Comparison of ENCODE assay signal across 12 mouse cellular contexts in the genomic region with DNA sequence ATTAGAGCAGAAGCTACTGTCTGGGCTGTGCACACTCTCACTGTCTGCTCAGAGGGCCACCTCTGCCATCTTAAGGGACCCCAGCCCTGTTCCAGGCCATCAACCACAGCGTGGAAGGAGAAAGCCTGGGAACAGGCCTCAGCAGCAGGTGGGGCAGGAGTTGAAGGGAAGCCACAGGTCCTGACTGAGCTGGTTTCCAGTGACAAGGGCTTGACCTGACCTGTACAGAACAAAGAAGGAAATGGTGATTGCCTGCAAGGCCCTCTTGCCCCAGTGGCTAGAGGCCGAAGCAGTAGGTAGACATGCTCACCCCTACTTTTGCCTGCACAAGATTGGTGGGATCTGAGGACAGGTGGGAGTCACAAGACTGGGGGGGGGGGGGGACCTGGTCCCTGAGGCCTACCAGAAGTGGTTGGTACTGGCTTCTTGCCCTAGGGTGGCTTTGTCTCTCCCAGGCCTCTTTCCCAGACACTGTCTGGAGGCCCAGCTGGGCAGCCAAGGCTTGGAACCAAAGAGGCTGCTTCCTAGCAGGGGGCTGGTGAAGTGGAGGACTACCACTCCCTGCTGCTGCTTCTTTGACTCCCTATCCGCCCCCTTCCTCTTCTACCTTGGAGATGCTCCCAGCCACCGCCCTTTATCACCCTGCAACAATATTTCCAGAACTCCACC. TPM values are rescaled to one million over a fixed set of nuclear protein-coding genes. Genes with fewer than 3 reads are reported as not detected.
DNase-seq lines count a peak whose midpoint lies in the region; ATAC-seq and TF ChIP-seq lines count a peak whose summit lies in the region.
"Had no signal": no experiment of that assay in that cellular context is flagged by ENCODE, and none has a peak within 500 bp of the region (broad histone marks: within the 10 kb centered on the region; RNA-seq: fewer than 3 reads in every experiment).

No protein-coding gene starts in this region.

- no peak overlapping the region for H3K27ac ChIP-seq in hindbrain, embryonic 13.5 days
- no peak overlapping the region for H3K27ac ChIP-seq in hindbrain, embryonic 14.5 days
- peak overlapping the region; percentile 40 for H3K27ac ChIP-seq in brown adipose tissue, adult 24 weeks (replicated peaks; ENCODE audit: low read depth, low read length)
- H3K27ac ChIP-seq in small intestine, adult 2 months (ENCODE audit: insufficient read depth, low read depth, low read length), result no peak overlapping the region
- H3K27ac ChIP-seq: liver, embryonic 12.5 days had no signal

- H3K4me2 ChIP-seq in hindbrain, embryonic 13.5 days, result no peak overlapping the region
- no peak overlapping the region for H3K4me2 ChIP-seq in hindbrain, embryonic 14.5 days (replicated peaks)
- H3K4me2 ChIP-seq: liver, embryonic 12.5 days had no signal

- no peak for TF ChIP-seq CTCF in lung, adult 2 months (IDR thresholded peaks at IDR 0.05; ENCODE audit: insufficient read depth, low read length)
- TF ChIP-seq CTCF in small intestine, adult 2 months (IDR thresholded peaks at IDR 0.05; ENCODE audit: extremely low read depth, insufficient read length, insufficient replicate concordance, low read depth, low read length), result 0 out of 2 replicates have a peak, but pooled peaks have one; percentile 8

- H3K9ac ChIP-seq in hindbrain, embryonic 13.5 days, result no peak overlapping the region
- no peak overlapping the region for H3K9ac ChIP-seq in hindbrain, embryonic 14.5 days
- H3K9ac ChIP-seq: liver, embryonic 12.5 days had no signal

- peaks cover 10% of the 10 kb centered on the region for H3K4me1 ChIP-seq in hindbrain, embryonic 13.5 days (replicated peaks)
- H3K4me1 ChIP-seq in hindbrain, embryonic 14.5 days (replicated peaks; ENCODE audit: control insufficient read depth, insufficient read depth, low read length), result no peaks in the 10 kb centered on the region
- H3K4me1 ChIP-seq in lung, adult 2 months (ENCODE audit: control insufficient read depth, insufficient read depth, low read length), result peaks cover 15% of the 10 kb centered on the region
- peaks cover 21% of the 10 kb centered on the region for H3K4me1 ChIP-seq in brown adipose tissue, adult 24 weeks (ENCODE audit: control insufficient read depth, insufficient read depth, insufficient read length, low read length)
- H3K4me1 ChIP-seq in small intestine, adult 2 months (ENCODE audit: control insufficient read depth, insufficient read depth, insufficient read length, low read length), result peaks cover 14% of the 10 kb centered on the region

- no peaks in the 10 kb centered on the region for H3K36me3 ChIP-seq in hindbrain, embryonic 13.5 days
- H3K36me3 ChIP-seq in hindbrain, embryonic 14.5 days (replicated peaks; ENCODE audit: control insufficient read depth, insufficient read depth), result no peaks in the 10 kb centered on the region
- no peaks in the 10 kb centered on the region for H3K36me3 ChIP-seq in small intestine, adult 2 months (ENCODE audit: control insufficient read depth, insufficient read depth, low read length)
- H3K36me3 ChIP-seq: liver, embryonic 12.5 days had no signal

- TF ChIP-seq POLR2A in lung, adult 2 months (IDR thresholded peaks at IDR 0.05; ENCODE audit: borderline replicate concordance, extremely low read depth, low read depth, low read length), result no peak
- TF ChIP-seq POLR2A in small intestine, adult 2 months (IDR thresholded peaks at IDR 0.05; ENCODE audit: low read depth, low read length), result no peak

- WGBS in hindbrain, embryonic 13.5 days, result 79% methylated on average over 4 of the region's 4 CpGs
- WGBS in hindbrain, embryonic 14.5 days, result 71% methylated on average over 4 of the region's 4 CpGs
- 50% methylated on average over 4 of the region's 4 CpGs for WGBS in lung, adult 2 months
- WGBS in small intestine, adult 2 months, result 70% methylated on average over 4 of the region's 4 CpGs

- H3K9me3 ChIP-seq in hindbrain, embryonic 13.5 days, result no peaks in the 10 kb centered on the region
- no peaks in the 10 kb centered on the region for H3K9me3 ChIP-seq in hindbrain, embryonic 14.5 days (ENCODE audit: control insufficient read depth, low read length)
- H3K9me3 ChIP-seq: liver, embryonic 12.5 days had no signal

- no peak overlapping the region for H3K4me3 ChIP-seq in hindbrain, embryonic 13.5 days
- H3K4me3 ChIP-seq in hindbrain, embryonic 14.5 days (replicated peaks; ENCODE audit: low read length), result no peak overlapping the region
- no peak overlapping the region for H3K4me3 ChIP-seq in lung, adult 2 months (replicated peaks; ENCODE audit: extremely low read depth, low read depth, low read length)
- H3K4me3 ChIP-seq in brown adipose tissue, adult 24 weeks (ENCODE audit: insufficient read depth, low read depth, low read length), result no peak overlapping the region
- H3K4me3 ChIP-seq in small intestine, adult 2 months (ENCODE audit: low read depth, low read length), result no peak overlapping the region
- H3K4me3 ChIP-seq: liver, embryonic 12.5 days had no signal

- no peaks in the 10 kb centered on the region for H3K27me3 ChIP-seq in hindbrain, embryonic 13.5 days
- H3K27me3 ChIP-seq in hindbrain, embryonic 14.5 days (ENCODE audit: control insufficient read depth, insufficient read depth, low read length), result no peaks in the 10 kb centered on the region
- H3K27me3 ChIP-seq in small intestine, adult 2 months (ENCODE audit: control insufficient read depth, insufficient read depth, low read length), result no peaks in the 10 kb centered on the region
- H3K27me3 ChIP-seq: liver, embryonic 12.5 days had no signal

- no peak for DNase-seq in hindbrain, embryonic 14.5 days (ENCODE audit: low spot score)
- peak; percentile 27 for DNase-seq in lung, postnatal 36 days
- DNase-seq in lung, adult 2 months, result no peak
- DNase-seq in layer of hippocampus, adult 9-11 months, result no peak
- DNase-seq in thymus, postnatal 4 days, result no peak
- DNase-seq: cerebellum, adult 18-20 months; layer of hippocampus, postnatal 36 days; thymus, postnatal 36 days had no signal

- 0 out of 2 replicates have a peak, but pooled peaks have one; percentile 24 for ATAC-seq in hindbrain, embryonic 13.5 days (ENCODE audit: low FRiP score)
- no peak for ATAC-seq in hindbrain, embryonic 14.5 days (ENCODE audit: low FRiP score)
- ATAC-seq: liver, embryonic 12.5 days had no signal

RNA-seq across cellular contexts. Expression of a gene that starts 12.8 kb away (rescaled TPM):
- 66.4 and 70.0 TPM in 2 replicates for polyA plus RNA-seq in hindbrain, embryonic 13.5 days (2015; fragmentation: Nextera tagmentation; extraction: Ambion mirVana)
- polyA plus RNA-seq in hindbrain, embryonic 14.5 days (2014; fragmentation: Nextera tagmentation; extraction: Ambion mirVana), result 64.5 and 65.5 TPM in 2 replicates
- polyA plus RNA-seq in lung, adult 2 months (2012; rRNA removed), result 50.0 and 79.4 TPM in 2 replicates
- polyA plus RNA-seq in brown adipose tissue, adult 24 weeks (2012; ENCODE audit: insufficient read depth, insufficient read length, missing spikeins), result 7.1 and 23.0 TPM in 2 replicates
- 17.5 and 30.5 TPM in 2 replicates for polyA plus RNA-seq in small intestine, adult 2 months (2012; rRNA removed)
